Mouse (Mus musculus) C2C12 (cell line): Measurements from ENCODE around the gene Fbxo21. TPM values are rescaled to one million over a fixed set of nuclear protein-coding genes. Genes with fewer than 3 reads are reported as not detected.

Experiments used
- H3K27me3 ChIP-seq: one replicate; pipeline ENCODE4 v1.6.1; 2011; ENCODE audit not compliant: control insufficient read depth, insufficient read depth, insufficient read length
- H3K36me3 ChIP-seq: one replicate; pipeline ENCODE4 v1.6.1; 2011; ENCODE audit not compliant: control insufficient read depth, insufficient read depth
- H3K4me3 ChIP-seq: one replicate; pipeline ENCODE4 v1.5.1; 2011; ENCODE audit warnings: mild to moderate bottlenecking, control low read depth; ENCODE audit not compliant: poor library complexity, insufficient read depth, severe bottlenecking
- H3K79me2 ChIP-seq: one replicate; pipeline ENCODE4 v1.6.1; 2011; ENCODE audit not compliant: control insufficient read depth, insufficient read depth
- H3K79me3 ChIP-seq: one replicate; pipeline ENCODE4 v1.6.1; 2011; ENCODE audit warnings: low read depth, control low read depth
- H3ac ChIP-seq: one replicate; pipeline ENCODE3; 2011; ENCODE audit warnings: low read depth; ENCODE audit not compliant: control insufficient read depth, insufficient read length
- CEBPB ChIP-seq: IDR thresholded peaks from one replicate; pipeline ENCODE4 v1.6.1; 2011; ENCODE audit warnings: low read depth, mild to moderate bottlenecking, control low read depth, moderate library complexity
- CTCF ChIP-seq: IDR thresholded peaks from one replicate; pipeline ENCODE4 v1.5.1; 2011; ENCODE audit not compliant: control insufficient read depth, insufficient read depth, insufficient read length
- FOSL1 ChIP-seq: IDR thresholded peaks from one replicate; pipeline ENCODE4 v1.8.0; 2011; ENCODE audit warnings: mild to moderate bottlenecking, low read length; ENCODE audit not compliant: poor library complexity, insufficient read depth, severe bottlenecking
- MAX ChIP-seq: IDR thresholded peaks from one replicate; pipeline ENCODE4 v1.6.1; 2011; ENCODE audit warnings: mild to moderate bottlenecking, control low read depth
- MYOD1 ChIP-seq: IDR thresholded peaks from one replicate; pipeline ENCODE4 v1.6.1; 2011; ENCODE audit warnings: low read depth; ENCODE audit not compliant: control insufficient read depth, insufficient read length
- MYOG ChIP-seq: IDR thresholded peaks from one replicate; pipeline ENCODE4 v1.6.1; 2011; ENCODE audit not compliant: control insufficient read depth, insufficient read length; ENCODE audit errors: extremely low read depth
- USF1 ChIP-seq: IDR thresholded peaks from one replicate; pipeline ENCODE4 v1.6.1; 2011; ENCODE audit warnings: low read depth, mild to moderate bottlenecking, control low read depth, moderate library complexity
- polyA plus RNA-seq: library from polyadenylated mRNA; unstranded; fragments of >200 nt; fragmentation: generic; extraction: Trizol; gene quantifications from one replicate; pipeline ENCODE4 v1.2.1, GENCODE M21; 2012; ENCODE audit warnings: missing spikeins

Gene Fbxo21
- polyA plus RNA-seq, 1 experiment: 16.0 TPM

GRCm38 (mm10) chr5:118029420-118029819 lies 52.9 kb downstream of the Fbxo21 start:
- Histone ChIP-seq H3ac (no peak overlapping the region), H3K79me3 (no peaks in the 10 kb centered on the region), H3K27me3 (peaks cover 40% of the 10 kb centered on the region), H3K4me3 (no peak overlapping the region), H3K36me3 (no peaks in the 10 kb centered on the region), H3K79me2 (no peaks in the 10 kb centered on the region)
- TF ChIP-seq FOSL1 (no peak), USF1 (peak; percentile 89), MAX (no peak)

DNA sequence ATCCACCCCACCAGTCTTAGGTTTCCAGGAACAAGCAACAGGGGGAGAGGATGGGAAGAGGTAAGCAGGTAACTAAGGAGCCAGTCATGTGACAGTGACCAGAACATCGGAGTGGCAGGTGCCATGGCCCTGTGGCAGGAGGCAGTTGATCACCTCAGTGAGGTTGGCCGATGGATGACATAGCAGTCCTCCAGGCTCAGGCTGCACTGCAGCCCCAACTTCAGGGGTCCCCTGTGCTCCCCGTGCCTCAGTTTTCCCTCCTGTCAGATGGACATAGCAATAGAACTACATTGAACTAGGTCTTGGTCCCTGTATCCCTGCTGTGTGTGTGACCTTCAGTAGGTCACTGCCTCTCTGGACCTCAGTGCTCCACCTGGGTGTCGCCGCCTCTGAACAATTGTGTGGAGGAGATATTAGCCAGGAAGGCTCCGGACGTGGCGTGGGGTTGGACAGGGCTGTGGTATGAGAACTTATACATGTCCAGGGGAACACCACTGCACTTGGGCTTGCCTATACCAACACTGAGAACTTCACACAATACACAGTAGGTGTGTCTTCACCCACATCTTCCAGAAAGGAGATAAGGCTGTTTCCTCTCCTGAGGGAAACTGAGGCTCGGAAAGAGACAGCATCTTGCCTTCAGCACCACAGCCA lies 53.6 kb downstream of the Fbxo21 start:
- Histone ChIP-seq H3K79me2 (no peaks in the 10 kb centered on the region), H3K27me3 (peaks cover 40% of the 10 kb centered on the region), H3K79me3 (no peaks in the 10 kb centered on the region), H3K36me3 (no peaks in the 10 kb centered on the region), H3ac (no peak overlapping the region), H3K4me3 (no peak overlapping the region)
- no peak for TF ChIP-seq MYOD1
- no peak for TF ChIP-seq USF1
- TF ChIP-seq CTCF: no peak
- TF ChIP-seq MYOG: no peak
- TF ChIP-seq MAX: no peak
- TF ChIP-seq FOSL1: no peak
- no peak for TF ChIP-seq CEBPB

GRCm38 (mm10) chr5:118031059-118031458 lies 54.5 kb downstream of the Fbxo21 start:
- TF ChIP-seq FOSL1: no peak
- TF ChIP-seq USF1: no peak
- TF ChIP-seq MAX: no peak
- no peak for TF ChIP-seq CEBPB
- TF ChIP-seq CTCF: no peak
- TF ChIP-seq MYOG: no peak
- H3K79me2 ChIP-seq: no peaks in the 10 kb centered on the region
- no peaks in the 10 kb centered on the region for H3K36me3 ChIP-seq
- no peaks in the 10 kb centered on the region for H3K79me3 ChIP-seq
- H3K4me3 ChIP-seq: no peak overlapping the region
- peaks cover 31% of the 10 kb centered on the region for H3K27me3 ChIP-seq
- H3ac ChIP-seq: no peak overlapping the region

GRCm38 (mm10) chr5:118031508-118031907 lies 55.0 kb downstream of the Fbxo21 start:
- no peaks in the 10 kb centered on the region for H3K79me3 ChIP-seq
- no peak overlapping the region for H3K4me3 ChIP-seq
- H3K79me2 ChIP-seq: no peaks in the 10 kb centered on the region
- peaks cover 27% of the 10 kb centered on the region for H3K27me3 ChIP-seq
- TF ChIP-seq CTCF (no peak), MYOG (no peak), USF1 (no peak), CEBPB (no peak), MYOD1 (no peak)
- no peak overlapping the region for H3ac ChIP-seq
- H3K36me3 ChIP-seq: no peaks in the 10 kb centered on the region

GRCm38 (mm10) chr5:118033328-118033727 lies 56.8 kb downstream of the Fbxo21 start:
- Histone ChIP-seq H3K36me3 (no peaks in the 10 kb centered on the region), H3K27me3 (peaks cover 9% of the 10 kb centered on the region), H3K79me3 (no peaks in the 10 kb centered on the region), H3K79me2 (no peaks in the 10 kb centered on the region), H3K4me3 (no peak overlapping the region), H3ac (no peak overlapping the region)
- TF ChIP-seq FOSL1 (no peak), MYOG (no peak), MYOD1 (no peak)

- Histone ChIP-seq H3K27me3 (peaks cover 5% of the 10 kb centered on the region), H3K79me2 (no peaks in the 10 kb centered on the region), H3K79me3 (no peaks in the 10 kb centered on the region), H3ac (no peak overlapping the region), H3K36me3 (no peaks in the 10 kb centered on the region), H3K4me3 (no peak overlapping the region)
- no peak for TF ChIP-seq FOSL1
- TF ChIP-seq CTCF: no peak
- TF ChIP-seq MYOG: no peak
- no peak for TF ChIP-seq MYOD1
- TF ChIP-seq MAX: no peak
- TF ChIP-seq CEBPB: no peak
- no peak for TF ChIP-seq USF1
Measured at GRCm38 (mm10) chr5:118033740-118034139, 57.2 kb downstream of the Fbxo21 start.
